Mouse (Mus musculus): ENCODE measurements around the gene Cpb2. TPM values are rescaled to one million over a fixed set of nuclear protein-coding genes. Genes with fewer than 3 reads are reported as not detected.
A peak's percentile ranks its signal among the peaks of the same experiment; 100 is the strongest.

Cpb2 gene
- polyA plus RNA-seq (2012; rRNA removed) (not detected in 2 replicates), polyA plus RNA-seq (2014; fragmentation: Nextera tagmentation; extraction: Ambion mirVana) (not detected in 2 replicates)

GRCm38 (mm10) chr14:75242087-75242486 lies at the start of gene Cpb2:
Gene Cpb2 (plus strand): TSS chr14:75242287.
- ATAC-seq (ENCODE audit: low FRiP score, low read depth) (no peak), DNase-seq (ENCODE audit: low spot score) (no peak)
- no peak within 1 kb of the TSS for H3K4me3 ChIP-seq (replicated peaks; ENCODE audit: low read length)
- H3K36me3 ChIP-seq (ENCODE audit: control insufficient read depth, insufficient read depth, low read length), result no peaks in the 10 kb centered on the region
- no peak within 1 kb of the TSS for H3K9ac ChIP-seq (ENCODE audit: low read depth, low read length, severe bottlenecking)
- no peak within 1 kb of the TSS for H3K4me2 ChIP-seq (replicated peaks; ENCODE audit: low read depth, low read length, severe bottlenecking)
- no peaks in the 10 kb centered on the region for H3K27me3 ChIP-seq (ENCODE audit: control insufficient read depth, insufficient read depth, low read length)
- H3K27ac ChIP-seq (replicated peaks; ENCODE audit: low read depth, low read length), result no peak within 1 kb of the TSS
- WGBS, result 88% methylated on average over 5 of the region's 5 CpGs
- TF ChIP-seq POLR2A (IDR thresholded peaks at IDR 0.05; ENCODE audit: borderline replicate concordance, extremely low read depth, insufficient read depth, insufficient read length), result no peak
- no peaks in the 10 kb centered on the region for H3K9me3 ChIP-seq (ENCODE audit: control insufficient read depth, low read length)
- no peaks in the 10 kb centered on the region for H3K4me1 ChIP-seq (ENCODE audit: control insufficient read depth, insufficient read depth, low read length)

- H3K27ac ChIP-seq (replicated peaks; ENCODE audit: low read depth, low read length), result no peak overlapping the region
- no peak overlapping the region for H3K4me2 ChIP-seq (replicated peaks; ENCODE audit: low read depth, low read length, severe bottlenecking)
- no peaks in the 10 kb centered on the region for H3K36me3 ChIP-seq (ENCODE audit: control insufficient read depth, insufficient read depth, low read length)
- H3K9me3 ChIP-seq (ENCODE audit: control insufficient read depth, low read length), result no peaks in the 10 kb centered on the region
- ATAC-seq (ENCODE audit: low FRiP score, low read depth) (no peak), DNase-seq (ENCODE audit: low spot score) (no peak)
- WGBS, result 81% methylated on average over 10 of the region's 10 CpGs
- H3K4me3 ChIP-seq (replicated peaks; ENCODE audit: low read length), result no peak overlapping the region
- H3K9ac ChIP-seq (ENCODE audit: low read depth, low read length, severe bottlenecking), result no peak overlapping the region
- no peak for TF ChIP-seq POLR2A (IDR thresholded peaks at IDR 0.05; ENCODE audit: borderline replicate concordance, extremely low read depth, insufficient read depth, insufficient read length)
- H3K27me3 ChIP-seq (ENCODE audit: control insufficient read depth, insufficient read depth, low read length), result no peaks in the 10 kb centered on the region
- no peaks in the 10 kb centered on the region for H3K4me1 ChIP-seq (ENCODE audit: control insufficient read depth, insufficient read depth, low read length)
Measured at GRCm38 (mm10) chr14:75192427-75192826, 49.7 kb upstream of the Cpb2 start.

GRCm38 (mm10) chr14:75192858-75193257 lies 49.2 kb upstream of the Cpb2 start:
- Histone ChIP-seq H3K27ac (replicated peaks; ENCODE audit: low read depth, low read length) (no peak overlapping the region), H3K9me3 (ENCODE audit: control insufficient read depth, low read length) (no peaks in the 10 kb centered on the region), H3K27me3 (ENCODE audit: control insufficient read depth, insufficient read depth, low read length) (no peaks in the 10 kb centered on the region), H3K4me2 (replicated peaks; ENCODE audit: low read depth, low read length, severe bottlenecking) (no peak overlapping the region), H3K36me3 (ENCODE audit: control insufficient read depth, insufficient read depth, low read length) (no peaks in the 10 kb centered on the region), H3K9ac (ENCODE audit: low read depth, low read length, severe bottlenecking) (no peak overlapping the region), H3K4me1 (ENCODE audit: control insufficient read depth, insufficient read depth, low read length) (no peaks in the 10 kb centered on the region), H3K4me3 (replicated peaks; ENCODE audit: low read length) (no peak overlapping the region)
- no peak for TF ChIP-seq POLR2A (IDR thresholded peaks at IDR 0.05; ENCODE audit: borderline replicate concordance, extremely low read depth, insufficient read depth, insufficient read length)
- ATAC-seq (ENCODE audit: low FRiP score, low read depth) (no peak), DNase-seq (ENCODE audit: low spot score) (no peak)
- 69% methylated on average over 10 of the region's 10 CpGs for WGBS

- DNase-seq (ENCODE audit: low spot score) (no peak), ATAC-seq (ENCODE audit: low FRiP score, low read depth) (no peak)
- WGBS, result 87% methylated on average over 5 of the region's 5 CpGs
- no peaks in the 10 kb centered on the region for H3K9me3 ChIP-seq (ENCODE audit: control insufficient read depth, low read length)
- TF ChIP-seq POLR2A (IDR thresholded peaks at IDR 0.05; ENCODE audit: borderline replicate concordance, extremely low read depth, insufficient read depth, insufficient read length), result no peak
- H3K27me3 ChIP-seq (ENCODE audit: control insufficient read depth, insufficient read depth, low read length), result no peaks in the 10 kb centered on the region
- no peaks in the 10 kb centered on the region for H3K36me3 ChIP-seq (ENCODE audit: control insufficient read depth, insufficient read depth, low read length)
- H3K27ac ChIP-seq (replicated peaks; ENCODE audit: low read depth, low read length), result no peak overlapping the region
- no peak overlapping the region for H3K9ac ChIP-seq (ENCODE audit: low read depth, low read length, severe bottlenecking)
- no peak overlapping the region for H3K4me2 ChIP-seq (replicated peaks; ENCODE audit: low read depth, low read length, severe bottlenecking)
- no peak overlapping the region for H3K4me3 ChIP-seq (replicated peaks; ENCODE audit: low read length)
- H3K4me1 ChIP-seq (ENCODE audit: control insufficient read depth, insufficient read depth, low read length), result no peaks in the 10 kb centered on the region
Measured at GRCm38 (mm10) chr14:75195530-75195929, 46.6 kb upstream of the Cpb2 start.

- H3K27me3 ChIP-seq (ENCODE audit: control insufficient read depth, insufficient read depth, low read length), result no peaks in the 10 kb centered on the region
- WGBS, result 43% methylated on average over 5 of the region's 5 CpGs
- DNase-seq (ENCODE audit: low spot score) (peak; percentile 72), ATAC-seq (ENCODE audit: low FRiP score, low read depth) (no peak)
- H3K9ac ChIP-seq (ENCODE audit: low read depth, low read length, severe bottlenecking), result no peak overlapping the region
- no peaks in the 10 kb centered on the region for H3K4me1 ChIP-seq (ENCODE audit: control insufficient read depth, insufficient read depth, low read length)
- no peak overlapping the region for H3K27ac ChIP-seq (replicated peaks; ENCODE audit: low read depth, low read length)
- H3K9me3 ChIP-seq (ENCODE audit: control insufficient read depth, low read length), result no peaks in the 10 kb centered on the region
- H3K4me2 ChIP-seq (replicated peaks; ENCODE audit: low read depth, low read length, severe bottlenecking), result no peak overlapping the region
- H3K4me3 ChIP-seq (replicated peaks; ENCODE audit: low read length), result no peak overlapping the region
- no peaks in the 10 kb centered on the region for H3K36me3 ChIP-seq (ENCODE audit: control insufficient read depth, insufficient read depth, low read length)
- no peak for TF ChIP-seq POLR2A (IDR thresholded peaks at IDR 0.05; ENCODE audit: borderline replicate concordance, extremely low read depth, insufficient read depth, insufficient read length)
Measured at GRCm38 (mm10) chr14:75197027-75197426, 45.1 kb upstream of the Cpb2 start.

GRCm38 (mm10) chr14:75197660-75198059 lies 44.4 kb upstream of the Cpb2 start:
- no peak for ATAC-seq (ENCODE audit: low FRiP score, low read depth)

More at GRCm38 (mm10) chr14:75197660-75198059, 44.4 kb upstream of the Cpb2 start:
- no peak overlapping the region for H3K4me2 ChIP-seq (replicated peaks; ENCODE audit: low read depth, low read length, severe bottlenecking)
- no peaks in the 10 kb centered on the region for H3K4me1 ChIP-seq (ENCODE audit: control insufficient read depth, insufficient read depth, low read length)
- DNase-seq (ENCODE audit: low spot score), result no peak
- H3K27me3 ChIP-seq (ENCODE audit: control insufficient read depth, insufficient read depth, low read length), result no peaks in the 10 kb centered on the region
- WGBS, result 49% methylated on average over 7 of the region's 7 CpGs
- H3K4me3 ChIP-seq (replicated peaks; ENCODE audit: low read length), result no peak overlapping the region
- no peaks in the 10 kb centered on the region for H3K36me3 ChIP-seq (ENCODE audit: control insufficient read depth, insufficient read depth, low read length)
- TF ChIP-seq POLR2A (IDR thresholded peaks at IDR 0.05; ENCODE audit: borderline replicate concordance, extremely low read depth, insufficient read depth, insufficient read length), result no peak
- H3K9me3 ChIP-seq (ENCODE audit: control insufficient read depth, low read length), result no peaks in the 10 kb centered on the region
- no peak overlapping the region for H3K27ac ChIP-seq (replicated peaks; ENCODE audit: low read depth, low read length)
- no peak overlapping the region for H3K9ac ChIP-seq (ENCODE audit: low read depth, low read length, severe bottlenecking)

All from limb, embryonic 14.5 days (tissue).